ENCODE assay signal across 8 mouse cellular contexts in the genomic region with DNA sequence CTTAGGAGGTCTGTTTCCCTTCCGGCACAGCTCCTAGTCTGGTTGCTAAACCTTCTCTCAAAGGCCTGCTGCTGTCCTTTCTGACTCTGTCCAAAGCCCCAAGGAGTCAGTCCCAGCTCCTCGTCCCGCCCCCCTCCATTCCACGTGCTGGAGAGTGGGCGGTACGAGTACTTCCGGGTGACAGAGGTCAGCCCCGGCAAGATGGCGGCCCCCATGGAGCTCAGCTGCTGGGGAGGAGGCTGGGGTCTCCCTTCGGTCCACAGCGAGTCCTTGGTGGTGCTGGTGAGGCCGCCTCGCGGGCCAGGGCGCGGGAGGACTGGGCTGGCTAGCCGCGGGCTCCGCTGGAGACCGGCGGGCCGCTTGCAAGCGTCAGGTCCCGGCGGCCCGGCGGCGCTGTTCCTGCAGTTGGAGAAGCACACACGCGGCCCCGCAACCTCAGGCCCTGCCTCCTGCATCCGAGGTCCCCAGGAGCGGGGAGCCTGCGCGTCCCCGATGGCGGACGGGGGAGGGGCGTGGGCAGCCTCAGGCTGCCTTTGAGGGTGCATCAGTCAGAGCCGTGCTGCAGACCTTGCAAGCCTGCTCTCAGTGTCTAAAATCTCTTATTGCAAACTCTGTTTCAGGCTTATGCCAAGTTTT. TPM values are rescaled to one million over a fixed set of nuclear protein-coding genes. Genes with fewer than 3 reads are reported as not detected.
DNase-seq lines count a peak whose midpoint lies in the region; ATAC-seq lines count a peak whose summit lies in the region.

Mtx3 (plus strand) TSS at position 175 of the 636 bp plus-strand sequence.

- peak within 1 kb of the TSS; percentile 82 for H3K27ac ChIP-seq in hindbrain, embryonic 12.5 days

- H3K36me3 ChIP-seq in hindbrain, embryonic 12.5 days: peaks cover 22% of the 10 kb centered on the region

- peak within 1 kb of the TSS; percentile 78 for H3K4me2 ChIP-seq in hindbrain, embryonic 12.5 days (replicated peaks)

- no peaks in the 10 kb centered on the region for H3K27me3 ChIP-seq in hindbrain, embryonic 12.5 days

- peak; percentile 89 for DNase-seq in Muller cell, postnatal 12 days (ENCODE audit: inconsistent ontology term)
- DNase-seq in cerebellum, adult 9-11 months: peak; percentile 87
- peak; percentile 78 to 85 for DNase-seq in frontal cortex, postnatal 10 days (ENCODE audit: low spot score in 2 of 2)
- peak; percentile 83 to 84 for DNase-seq in layer of hippocampus, postnatal 14 days (ENCODE audit: low spot score in 2 of 2)
- peak; percentile 91 for DNase-seq in lung, postnatal 10 days
- peak; percentile 79 for DNase-seq in ovary, postnatal 14 days (ENCODE audit: low spot score)
- peak; percentile 64 to 74 for DNase-seq in thymus, postnatal 10 days (ENCODE audit: low spot score in 2 of 2)

- H3K4me1 ChIP-seq in hindbrain, embryonic 12.5 days: peaks cover 5% of the 10 kb centered on the region

- H3K9me3 ChIP-seq in hindbrain, embryonic 12.5 days (replicated peaks): no peaks in the 10 kb centered on the region

- WGBS in hindbrain, embryonic 12.5 days: 2% methylated on average over 40 of the region's 40 CpGs

- peak; percentile 100 for ATAC-seq in hindbrain, embryonic 12.5 days (ENCODE audit: low FRiP score)

- peak within 1 kb of the TSS; percentile 85 for H3K9ac ChIP-seq in hindbrain, embryonic 12.5 days

- peak within 1 kb of the TSS; percentile 88 for H3K4me3 ChIP-seq in hindbrain, embryonic 12.5 days

RNA-seq across cellular contexts. Expression of gene Mtx3, which starts in this region (rescaled TPM):
- 4.0 and 4.3 TPM in 2 replicates for polyA plus RNA-seq in hindbrain, embryonic 12.5 days (2016; fragmentation: Nextera tagmentation; extraction: Ambion mirVana)
- 10 to 100 TPM; 32.3 to 33.1 TPM for total RNA-seq in layer of hippocampus, postnatal 14 days (2021)

Comparison
In these comparisons a context has a peak if more than half of its experiments do, and no peak if none do; other contexts are left out.
1. Peak in every context shown above with its lines: DNase-seq, ATAC-seq, H3K4me3 ChIP-seq and H3K27ac ChIP-seq.